In the genomic region with DNA sequence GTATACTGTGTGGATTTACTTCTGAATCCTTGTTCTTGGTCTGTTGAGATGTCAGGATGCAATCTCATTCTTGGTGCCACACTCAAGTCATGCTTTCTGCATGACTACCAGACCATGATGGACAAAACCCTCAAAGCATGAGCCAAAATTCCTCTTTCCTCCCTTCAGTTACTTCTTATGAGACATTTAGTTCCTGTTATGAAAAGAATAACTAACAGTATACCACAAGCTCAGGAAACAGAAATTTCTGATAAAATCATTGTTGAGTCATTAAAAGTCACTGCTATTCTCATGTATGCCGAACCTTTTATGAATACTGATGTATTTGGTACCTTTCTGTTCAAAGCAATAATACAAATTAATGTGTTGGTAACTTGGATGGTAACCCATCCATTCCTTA, we compare ENCODE assay signal across 17 mouse cellular contexts.
"Had no signal": no experiment of that assay in that cellular context is flagged by ENCODE, and none has a peak within 500 bp of the region (broad histone marks: within the 10 kb centered on the region; RNA-seq: fewer than 3 reads in every experiment).

No protein-coding gene starts in this region.

- H3K27ac ChIP-seq: liver, embryonic 15.5 days; lung, embryonic 15.5 days; midbrain, embryonic 13.5 days; midbrain, embryonic 15.5 days; neural tube, embryonic 12.5 days had no signal

- H3K9ac ChIP-seq: liver, embryonic 15.5 days; liver, postnatal 0 days; lung, embryonic 15.5 days; midbrain, embryonic 13.5 days; midbrain, embryonic 15.5 days; neural tube, embryonic 12.5 days had no signal

- DNase-seq: liver, postnatal 0 days; lung, adult 2 months; lung, postnatal 10 days; lung, postnatal 4 days; right cerebral cortex, postnatal 14 days; right cerebral cortex, postnatal 4 days; spleen, adult 18-20 months; thymus, adult 18-20 months; thymus, postnatal 25 days; thymus, postnatal 4 days had no signal

- H3K27me3 ChIP-seq: liver, embryonic 15.5 days; lung, embryonic 15.5 days; megakaryocyte, embryonic 14.5 days; midbrain, embryonic 13.5 days; midbrain, embryonic 15.5 days; neural tube, embryonic 12.5 days had no signal

- H3K4me3 ChIP-seq: liver, embryonic 15.5 days; lung, embryonic 15.5 days; megakaryocyte, embryonic 14.5 days; midbrain, embryonic 13.5 days; midbrain, embryonic 15.5 days; neural tube, embryonic 12.5 days had no signal

- H3K4me2 ChIP-seq: liver, embryonic 15.5 days; lung, embryonic 15.5 days; midbrain, embryonic 11.5 days; midbrain, embryonic 13.5 days; midbrain, embryonic 15.5 days; neural tube, embryonic 12.5 days had no signal

- H3K9me3 ChIP-seq: liver, embryonic 15.5 days; lung, embryonic 15.5 days; megakaryocyte, embryonic 14.5 days; midbrain, embryonic 13.5 days; midbrain, embryonic 15.5 days; neural tube, embryonic 12.5 days had no signal

- H3K36me3 ChIP-seq: liver, embryonic 15.5 days; lung, embryonic 15.5 days; midbrain, embryonic 13.5 days; midbrain, embryonic 15.5 days; neural tube, embryonic 12.5 days had no signal

- H3K4me1 ChIP-seq: liver, embryonic 15.5 days; lung, embryonic 15.5 days; megakaryocyte, embryonic 14.5 days; midbrain, embryonic 13.5 days; midbrain, embryonic 15.5 days; neural tube, embryonic 12.5 days had no signal

- ATAC-seq: liver, postnatal 0 days; midbrain, embryonic 13.5 days; midbrain, embryonic 15.5 days had no signal
